Mouse (Mus musculus): ENCODE results near the gene Zswim3. TPM values are rescaled to one million over a fixed set of nuclear protein-coding genes. Genes with fewer than 3 reads are reported as not detected.
A peak's percentile ranks its signal among the peaks of the same experiment; 100 is the strongest.

Zswim3 gene
- polyA plus RNA-seq (2012; ENCODE audit: insufficient read depth, insufficient read length, low replicate concordance, missing spikeins) = not detected in 2 replicates

- peaks cover 16% of the 10 kb centered on the region for H3K4me1 ChIP-seq (ENCODE audit: control insufficient read depth, insufficient read depth, low read length)
- H3K27ac ChIP-seq (ENCODE audit: insufficient read depth, low read depth, low read length) = peak within 1 kb of the TSS; percentile 60
- TF ChIP-seq CTCF (IDR thresholded peaks at IDR 0.05; ENCODE audit: insufficient read depth, low read depth, low read length) = no peak
- TF ChIP-seq POLR2A (IDR thresholded peaks at IDR 0.05; ENCODE audit: insufficient read depth, low read depth, low read length) = peak; percentile 86
- H3K4me3 ChIP-seq (ENCODE audit: insufficient read depth, low read depth, low read length) = peak within 1 kb of the TSS; percentile 82
- WGBS = under 1% methylated on average over 47 of the region's 47 CpGs
These were observed at the start of gene Zswim3, which contains the start of gene Acot8 for GRCm38 (mm10) chr2:164804533-164805331. TSS of gene Zswim3 (plus strand) at chr2:164805098. TSS of gene Acot8 (minus strand) at chr2:164804882.

DNA sequence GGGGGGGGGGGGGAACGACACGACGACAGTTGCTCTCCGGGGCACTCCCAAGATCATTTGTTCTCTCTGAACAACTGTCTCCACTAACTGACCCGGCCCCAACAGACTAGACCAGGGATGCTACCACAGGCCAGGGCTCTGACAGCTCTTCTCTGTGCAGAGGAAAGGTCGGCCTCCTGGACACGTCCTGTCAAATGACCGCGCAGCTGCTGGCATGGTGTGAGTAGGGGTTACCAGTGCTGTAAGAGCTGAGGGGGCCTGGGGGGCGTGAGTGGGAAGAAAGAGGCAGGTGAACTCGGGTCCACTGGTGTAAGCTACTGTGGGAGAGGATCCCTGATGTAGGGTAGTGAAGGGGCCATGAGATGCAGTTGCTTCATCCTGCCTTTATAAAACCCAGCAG, 47.1 kb upstream of the Zswim3 start:
- Histone ChIP-seq H3K4me1 (ENCODE audit: control insufficient read depth, insufficient read depth, low read length) (no peaks in the 10 kb centered on the region), H3K27ac (ENCODE audit: insufficient read depth, low read depth, low read length) (no peak overlapping the region), H3K4me3 (ENCODE audit: insufficient read depth, low read depth, low read length) (no peak overlapping the region)
- TF ChIP-seq CTCF (IDR thresholded peaks at IDR 0.05; ENCODE audit: insufficient read depth, low read depth, low read length) = no peak
- TF ChIP-seq POLR2A (IDR thresholded peaks at IDR 0.05; ENCODE audit: insufficient read depth, low read depth, low read length) = no peak
- 94% methylated on average over 11 of the region's 11 CpGs for WGBS

- TF ChIP-seq CTCF (IDR thresholded peaks at IDR 0.05; ENCODE audit: insufficient read depth, low read depth, low read length) (no peak), POLR2A (IDR thresholded peaks at IDR 0.05; ENCODE audit: insufficient read depth, low read depth, low read length) (no peak)
- WGBS = 82% methylated on average over 1 of the region's 1 CpGs
- H3K4me1 ChIP-seq (ENCODE audit: control insufficient read depth, insufficient read depth, low read length) = no peaks in the 10 kb centered on the region
- H3K27ac ChIP-seq (ENCODE audit: insufficient read depth, low read depth, low read length) = no peak overlapping the region
- H3K4me3 ChIP-seq (ENCODE audit: insufficient read depth, low read depth, low read length) = no peak overlapping the region
These were observed 46.2 kb upstream of the Zswim3 start for GRCm38 (mm10) chr2:164758692-164759091.

DNA sequence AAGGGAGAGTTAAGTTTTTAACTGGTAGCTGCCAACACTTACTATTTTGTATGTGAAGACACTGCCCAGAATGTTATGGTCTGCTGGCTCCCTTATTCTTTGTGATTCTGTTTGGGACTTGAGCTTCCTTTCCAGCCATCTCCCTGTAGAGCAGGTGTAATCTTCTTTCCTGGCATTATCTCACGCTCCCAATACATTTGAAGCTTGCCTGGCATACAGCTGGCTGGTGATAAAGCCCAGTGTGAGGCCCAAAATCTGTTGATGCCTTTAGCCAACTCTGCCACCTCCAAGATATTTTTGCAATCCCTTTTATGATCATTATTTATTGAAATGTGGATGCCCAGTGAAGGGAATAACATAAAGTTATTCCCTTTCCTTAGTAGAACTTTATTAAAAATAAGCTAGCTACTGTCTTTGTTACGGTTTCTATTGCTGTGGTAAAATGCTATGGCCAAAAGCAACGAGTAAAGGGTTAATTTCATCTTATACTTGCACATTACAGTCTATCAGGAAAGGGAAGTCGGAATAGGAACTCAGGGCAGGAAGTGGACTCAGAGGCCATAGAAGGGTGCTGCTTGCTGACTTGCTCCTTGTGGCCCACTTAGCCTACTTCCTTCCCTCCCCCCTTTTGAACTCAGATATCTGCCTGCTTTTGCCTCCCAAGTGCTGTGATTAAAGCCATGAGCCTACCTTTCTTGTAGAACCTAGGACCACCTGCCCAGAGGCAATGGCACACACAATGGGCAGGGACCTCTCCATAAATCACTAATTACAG, 44.7 kb upstream of the Zswim3 start:
- TF ChIP-seq POLR2A (IDR thresholded peaks at IDR 0.05; ENCODE audit: insufficient read depth, low read depth, low read length) (no peak), CTCF (IDR thresholded peaks at IDR 0.05; ENCODE audit: insufficient read depth, low read depth, low read length) (no peak)
- Histone ChIP-seq H3K27ac (ENCODE audit: insufficient read depth, low read depth, low read length) (no peak overlapping the region), H3K4me3 (ENCODE audit: insufficient read depth, low read depth, low read length) (no peak overlapping the region), H3K4me1 (ENCODE audit: control insufficient read depth, insufficient read depth, low read length) (no peaks in the 10 kb centered on the region)
- WGBS = 88% methylated on average over 4 of the region's 4 CpGs

DNA sequence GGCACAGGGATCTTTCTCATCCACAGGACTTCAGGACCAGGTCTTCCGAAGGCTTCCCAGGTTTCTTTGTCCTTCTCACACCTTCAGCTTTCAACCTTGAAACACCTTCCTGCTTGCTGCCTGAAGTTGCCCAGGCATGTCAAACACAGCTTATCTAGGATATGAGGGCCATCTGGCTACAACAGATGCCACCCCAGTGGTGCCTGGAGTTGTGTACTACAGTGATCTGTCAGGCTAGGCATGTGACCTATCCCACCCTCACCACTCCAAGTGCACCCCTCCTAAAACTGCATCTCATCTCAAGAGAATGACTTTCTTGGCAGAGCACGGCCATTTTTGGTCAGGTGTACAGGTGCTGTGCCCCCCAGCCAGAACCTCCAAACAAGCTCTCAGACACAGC, 43.4 kb upstream of the Zswim3 start:
- TF ChIP-seq CTCF (IDR thresholded peaks at IDR 0.05; ENCODE audit: insufficient read depth, low read depth, low read length) (no peak), POLR2A (IDR thresholded peaks at IDR 0.05; ENCODE audit: insufficient read depth, low read depth, low read length) (no peak)
- H3K4me3 ChIP-seq (ENCODE audit: insufficient read depth, low read depth, low read length) = no peak overlapping the region
- WGBS = 92% methylated on average over 2 of the region's 2 CpGs
- H3K4me1 ChIP-seq (ENCODE audit: control insufficient read depth, insufficient read depth, low read length) = no peaks in the 10 kb centered on the region
- H3K27ac ChIP-seq (ENCODE audit: insufficient read depth, low read depth, low read length) = no peak overlapping the region

DNA sequence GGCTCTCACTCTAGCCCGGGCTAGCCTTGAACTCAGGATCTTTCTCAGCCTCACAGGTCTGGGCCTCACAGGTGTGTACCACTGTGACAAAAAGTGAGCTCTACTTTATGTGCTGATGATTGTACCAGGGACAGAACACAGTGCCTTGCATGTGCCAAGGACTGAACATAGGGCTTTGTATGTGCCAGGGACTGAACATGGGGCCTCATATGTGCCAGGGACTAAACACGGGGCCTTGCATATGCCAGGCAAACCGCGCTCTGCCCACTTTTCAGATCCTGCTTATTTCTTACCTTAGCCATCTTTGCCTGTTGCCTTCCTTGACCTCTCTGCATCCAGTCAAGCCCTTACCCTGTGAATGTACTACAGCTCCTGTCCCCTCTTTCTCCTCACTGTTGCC, 42.9 kb upstream of the Zswim3 start:
- 98% methylated on average over 4 of the region's 4 CpGs for WGBS
- Histone ChIP-seq H3K4me3 (ENCODE audit: insufficient read depth, low read depth, low read length) (no peak overlapping the region), H3K27ac (ENCODE audit: insufficient read depth, low read depth, low read length) (no peak overlapping the region), H3K4me1 (ENCODE audit: control insufficient read depth, insufficient read depth, low read length) (no peaks in the 10 kb centered on the region)
- TF ChIP-seq POLR2A (IDR thresholded peaks at IDR 0.05; ENCODE audit: insufficient read depth, low read depth, low read length) = no peak
- no peak for TF ChIP-seq CTCF (IDR thresholded peaks at IDR 0.05; ENCODE audit: insufficient read depth, low read depth, low read length)

DNA sequence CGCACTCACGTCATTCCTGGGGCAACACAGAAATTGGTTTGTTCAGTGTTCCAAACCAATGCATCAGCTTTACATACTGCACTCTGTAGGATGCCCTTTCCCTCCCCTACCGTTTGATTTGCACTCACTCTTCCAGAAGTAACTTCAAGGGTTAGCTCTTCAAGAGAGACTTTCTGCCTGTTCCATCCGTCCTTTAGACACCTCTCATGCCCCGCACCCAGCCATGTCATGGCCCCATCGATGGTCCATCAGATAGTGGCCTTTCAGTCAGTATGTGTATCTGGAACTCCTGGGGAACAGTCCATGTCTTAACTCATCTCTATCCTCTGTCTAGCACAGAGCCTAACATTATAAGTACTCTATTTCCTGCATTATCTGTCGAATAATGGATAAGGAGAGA, 42.3 kb upstream of the Zswim3 start:
- WGBS = 87% methylated on average over 7 of the region's 7 CpGs
- no peaks in the 10 kb centered on the region for H3K4me1 ChIP-seq (ENCODE audit: control insufficient read depth, insufficient read depth, low read length)

DNA sequence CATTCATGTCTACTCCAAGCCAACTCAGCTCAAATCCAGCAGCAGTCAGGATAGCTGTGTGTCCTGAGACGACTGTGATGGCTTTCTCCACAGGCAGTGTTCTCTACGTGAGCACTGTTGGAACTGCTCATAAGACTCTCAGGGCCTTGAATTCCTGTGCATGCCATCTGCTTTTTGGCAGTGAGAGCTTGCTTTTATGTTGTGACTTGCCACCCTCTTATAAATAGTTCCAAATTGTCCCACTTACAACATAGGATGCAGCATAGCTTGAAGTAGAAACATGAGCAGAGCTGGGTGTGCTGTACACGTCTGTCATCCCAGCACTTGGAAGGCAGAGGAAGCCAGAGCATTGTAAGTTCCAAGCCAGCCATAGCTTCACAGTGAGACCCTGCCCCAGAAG, 39.1 kb upstream of the Zswim3 start:
- WGBS = 72% methylated on average over 3 of the region's 3 CpGs
- H3K4me3 ChIP-seq (ENCODE audit: insufficient read depth, low read depth, low read length) = no peak overlapping the region
- no peak overlapping the region for H3K27ac ChIP-seq (ENCODE audit: insufficient read depth, low read depth, low read length)
- TF ChIP-seq CTCF (IDR thresholded peaks at IDR 0.05; ENCODE audit: insufficient read depth, low read depth, low read length) = no peak
- TF ChIP-seq POLR2A (IDR thresholded peaks at IDR 0.05; ENCODE audit: insufficient read depth, low read depth, low read length) = no peak
- H3K4me1 ChIP-seq (ENCODE audit: control insufficient read depth, insufficient read depth, low read length) = peaks cover 3% of the 10 kb centered on the region; the same call in 1 of the 2 replicates

More for the DNA sequence above, 42.3 kb upstream of the Zswim3 start:
- no peak for TF ChIP-seq CTCF (IDR thresholded peaks at IDR 0.05; ENCODE audit: insufficient read depth, low read depth, low read length)
- no peak for TF ChIP-seq POLR2A (IDR thresholded peaks at IDR 0.05; ENCODE audit: insufficient read depth, low read depth, low read length)
- Histone ChIP-seq H3K27ac (ENCODE audit: insufficient read depth, low read depth, low read length) (no peak overlapping the region), H3K4me3 (ENCODE audit: insufficient read depth, low read depth, low read length) (no peak overlapping the region)
